Mouse (Mus musculus): Measurements from ENCODE around the gene Tbc1d7. TPM values are rescaled to one million over a fixed set of nuclear protein-coding genes. Genes with fewer than 3 reads are reported as not detected.

The Tbc1d7 gene
- polyA plus RNA-seq, 1 experiment from 2014 or later, result 91.4 TPM

DNA sequence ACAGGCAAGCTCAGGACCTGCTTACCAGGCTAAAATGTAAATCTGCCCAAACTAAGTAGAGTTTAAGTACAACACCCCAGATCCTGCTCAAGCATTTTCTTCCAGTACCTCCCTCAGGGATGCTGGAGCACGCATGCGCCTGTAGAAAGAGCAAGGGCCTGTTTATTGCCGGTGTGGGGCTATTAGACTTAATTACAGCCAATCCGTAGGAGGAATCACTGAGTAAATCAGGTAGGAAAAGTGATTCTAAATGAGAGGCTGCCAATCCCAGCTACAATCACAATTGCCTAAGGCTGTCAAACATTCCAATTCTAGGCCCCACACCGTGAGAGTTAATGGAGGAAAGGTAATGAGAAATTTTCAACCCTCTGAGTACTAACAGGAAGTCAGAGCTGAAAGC is 13.0 kb downstream of the Tbc1d7 start:
- no peak overlapping the region for H3K9ac ChIP-seq
- no peaks in the 10 kb centered on the region for H3K9me3 ChIP-seq (ENCODE audit: control insufficient read depth, low read length)
- WGBS, result 64% methylated on average over 5 of the region's 5 CpGs
- no peak overlapping the region for H3K4me2 ChIP-seq (replicated peaks)
- no peaks in the 10 kb centered on the region for H3K27me3 ChIP-seq (ENCODE audit: control insufficient read depth, insufficient read depth, low read length)
- ATAC-seq (ENCODE audit: low FRiP score) (peak; percentile 53; the same call in 1 of the 2 replicates), DNase-seq (ENCODE audit: low spot score) (no peak)
- H3K36me3 ChIP-seq (replicated peaks; ENCODE audit: control insufficient read depth, insufficient read depth), result peaks cover 29% of the 10 kb centered on the region
- H3K4me1 ChIP-seq (replicated peaks; ENCODE audit: control insufficient read depth, insufficient read depth, low read length), result peaks cover 5% of the 10 kb centered on the region; the same call in 1 of the 2 replicates
- H3K27ac ChIP-seq, result peak overlapping the region; percentile 69
- H3K4me3 ChIP-seq (replicated peaks; ENCODE audit: low read length), result no peak overlapping the region

DNA sequence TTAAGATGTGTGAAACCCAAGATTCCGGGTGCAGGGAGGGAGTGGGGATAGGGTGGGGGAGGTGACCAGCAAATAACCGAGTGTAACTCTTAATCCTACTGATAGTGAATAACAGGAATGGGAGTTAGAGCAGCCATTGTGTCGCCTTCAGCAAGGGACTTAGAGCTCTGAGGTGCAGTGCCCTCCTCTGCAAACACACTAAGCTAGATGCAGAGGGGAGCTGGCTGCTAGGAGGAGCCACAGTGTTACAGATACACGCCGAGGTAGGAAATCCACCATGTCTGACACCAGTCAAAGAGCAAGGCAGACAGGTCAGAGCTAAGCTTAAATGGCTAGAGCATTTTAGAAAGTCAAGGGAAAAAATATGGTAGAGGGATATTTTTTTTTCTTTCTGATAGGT is 13.9 kb downstream of the Tbc1d7 start:
- no peak overlapping the region for H3K4me2 ChIP-seq (replicated peaks)
- no peak overlapping the region for H3K4me3 ChIP-seq (replicated peaks; ENCODE audit: low read length)
- H3K4me1 ChIP-seq (replicated peaks; ENCODE audit: control insufficient read depth, insufficient read depth, low read length), result peaks cover 5% of the 10 kb centered on the region; the same call in 1 of the 2 replicates
- DNase-seq (ENCODE audit: low spot score) (no peak), ATAC-seq (ENCODE audit: low FRiP score) (no peak)
- H3K27ac ChIP-seq, result no peak overlapping the region
- 63% methylated on average over 5 of the region's 5 CpGs for WGBS
- H3K9me3 ChIP-seq (ENCODE audit: control insufficient read depth, low read length), result no peaks in the 10 kb centered on the region
- peaks cover 24% of the 10 kb centered on the region for H3K36me3 ChIP-seq (replicated peaks; ENCODE audit: control insufficient read depth, insufficient read depth)
- H3K9ac ChIP-seq, result no peak overlapping the region
- no peaks in the 10 kb centered on the region for H3K27me3 ChIP-seq (ENCODE audit: control insufficient read depth, insufficient read depth, low read length)

DNA sequence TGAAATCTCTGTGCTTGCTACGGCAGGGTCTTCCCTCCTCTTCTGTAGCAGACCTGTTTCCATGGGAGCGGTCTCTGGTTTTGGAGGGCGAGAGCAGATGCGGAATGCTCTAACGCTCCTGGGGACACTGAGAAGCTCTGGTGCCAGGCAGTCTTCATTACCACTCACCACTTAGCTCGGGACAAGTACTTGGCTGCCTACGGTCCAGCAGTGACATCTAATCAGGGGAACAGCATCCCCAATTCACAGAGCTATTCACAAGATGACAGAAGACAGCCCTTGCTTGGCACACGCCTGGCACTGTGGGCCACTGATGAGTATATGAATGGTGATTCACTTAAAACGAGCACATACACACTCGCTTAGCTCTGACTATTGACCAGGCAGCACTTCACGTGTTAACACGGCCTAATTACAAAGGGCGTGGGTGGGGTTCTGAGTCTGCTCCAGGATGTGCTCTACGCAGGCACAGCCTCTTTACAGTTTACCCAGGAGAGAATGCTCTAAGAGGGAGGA is 19.2 kb downstream of the Tbc1d7 start:
- no peak overlapping the region for H3K9ac ChIP-seq
- ATAC-seq (ENCODE audit: low FRiP score), result no peak

DNA sequence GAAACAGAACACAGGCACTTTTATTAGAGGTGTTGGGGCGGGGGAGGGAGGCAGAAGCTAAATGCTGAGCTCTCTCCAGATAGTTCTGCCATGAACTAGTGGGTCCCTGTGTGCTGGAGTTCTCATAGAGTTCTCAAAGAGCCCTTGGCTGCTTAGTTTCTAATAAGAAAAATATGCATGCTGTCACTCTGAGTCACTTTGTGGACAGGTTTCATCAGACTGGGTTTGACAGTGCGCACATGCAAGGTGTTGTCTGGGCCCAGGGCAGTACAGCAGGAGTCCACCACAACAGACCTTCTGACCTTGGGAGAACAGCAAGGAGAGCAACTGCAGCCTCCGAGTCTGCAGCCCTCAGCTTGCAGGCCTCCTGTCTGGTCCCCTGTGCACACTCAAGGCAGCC is 21.6 kb downstream of the Tbc1d7 start:
- ATAC-seq (ENCODE audit: low FRiP score) (no peak), DNase-seq (ENCODE audit: low spot score) (no peak)
- no peak overlapping the region for H3K4me2 ChIP-seq (replicated peaks)
- no peaks in the 10 kb centered on the region for H3K9me3 ChIP-seq (ENCODE audit: control insufficient read depth, low read length)
- H3K4me1 ChIP-seq (replicated peaks; ENCODE audit: control insufficient read depth, insufficient read depth, low read length), result no peaks in the 10 kb centered on the region
- no peaks in the 10 kb centered on the region for H3K27me3 ChIP-seq (ENCODE audit: control insufficient read depth, insufficient read depth, low read length)
- H3K4me3 ChIP-seq (replicated peaks; ENCODE audit: low read length), result no peak overlapping the region
- 87% methylated on average over 3 of the region's 3 CpGs for WGBS
- H3K27ac ChIP-seq, result no peak overlapping the region
- H3K36me3 ChIP-seq (replicated peaks; ENCODE audit: control insufficient read depth, insufficient read depth), result peaks cover 38% of the 10 kb centered on the region
- no peak overlapping the region for H3K9ac ChIP-seq

More for the DNA sequence above, 19.2 kb downstream of the Tbc1d7 start:
- no peaks in the 10 kb centered on the region for H3K9me3 ChIP-seq (ENCODE audit: control insufficient read depth, low read length)
- H3K27ac ChIP-seq, result no peak overlapping the region
- no peaks in the 10 kb centered on the region for H3K4me1 ChIP-seq (replicated peaks; ENCODE audit: control insufficient read depth, insufficient read depth, low read length)
- 87% methylated on average over 14 of the region's 14 CpGs for WGBS
- no peak for DNase-seq (ENCODE audit: low spot score)
- H3K4me3 ChIP-seq (replicated peaks; ENCODE audit: low read length), result no peak overlapping the region
- H3K27me3 ChIP-seq (ENCODE audit: control insufficient read depth, insufficient read depth, low read length), result no peaks in the 10 kb centered on the region
- peaks cover 38% of the 10 kb centered on the region for H3K36me3 ChIP-seq (replicated peaks; ENCODE audit: control insufficient read depth, insufficient read depth)
- H3K4me2 ChIP-seq (replicated peaks), result no peak overlapping the region

DNA sequence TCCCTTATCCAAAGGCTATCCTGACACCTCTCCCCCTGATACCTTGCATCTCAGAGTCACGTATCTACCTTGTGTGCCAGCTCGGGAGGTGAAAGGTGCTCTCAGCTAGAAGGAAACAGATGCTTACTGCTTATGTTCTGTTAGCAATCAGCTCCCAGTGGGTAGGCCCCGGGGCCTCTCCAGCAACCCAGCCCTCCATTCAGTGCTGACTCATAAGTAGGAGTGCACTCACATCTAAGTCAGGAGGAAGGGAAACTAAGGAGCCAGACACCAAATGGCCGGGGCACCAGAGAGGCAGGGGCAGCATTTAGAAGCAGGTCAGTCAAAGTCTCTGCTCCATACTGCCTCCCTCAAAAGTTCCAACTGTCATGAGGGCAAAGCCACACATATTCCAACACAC is 22.6 kb downstream of the Tbc1d7 start:
- whole genome bisulfite sequencing, result 88% methylated on average over 4 of the region's 4 CpGs
- Histone ChIP-seq H3K36me3 (replicated peaks; ENCODE audit: control insufficient read depth, insufficient read depth) (peaks cover 30% of the 10 kb centered on the region), H3K4me2 (replicated peaks) (no peak overlapping the region), H3K9me3 (ENCODE audit: control insufficient read depth, low read length) (no peaks in the 10 kb centered on the region), H3K4me3 (replicated peaks; ENCODE audit: low read length) (no peak overlapping the region), H3K27ac (no peak overlapping the region), H3K27me3 (ENCODE audit: control insufficient read depth, insufficient read depth, low read length) (no peaks in the 10 kb centered on the region), H3K9ac (no peak overlapping the region), H3K4me1 (replicated peaks; ENCODE audit: control insufficient read depth, insufficient read depth, low read length) (no peaks in the 10 kb centered on the region)
- DNase-seq (ENCODE audit: low spot score) (no peak), ATAC-seq (ENCODE audit: low FRiP score) (no peak)

DNA sequence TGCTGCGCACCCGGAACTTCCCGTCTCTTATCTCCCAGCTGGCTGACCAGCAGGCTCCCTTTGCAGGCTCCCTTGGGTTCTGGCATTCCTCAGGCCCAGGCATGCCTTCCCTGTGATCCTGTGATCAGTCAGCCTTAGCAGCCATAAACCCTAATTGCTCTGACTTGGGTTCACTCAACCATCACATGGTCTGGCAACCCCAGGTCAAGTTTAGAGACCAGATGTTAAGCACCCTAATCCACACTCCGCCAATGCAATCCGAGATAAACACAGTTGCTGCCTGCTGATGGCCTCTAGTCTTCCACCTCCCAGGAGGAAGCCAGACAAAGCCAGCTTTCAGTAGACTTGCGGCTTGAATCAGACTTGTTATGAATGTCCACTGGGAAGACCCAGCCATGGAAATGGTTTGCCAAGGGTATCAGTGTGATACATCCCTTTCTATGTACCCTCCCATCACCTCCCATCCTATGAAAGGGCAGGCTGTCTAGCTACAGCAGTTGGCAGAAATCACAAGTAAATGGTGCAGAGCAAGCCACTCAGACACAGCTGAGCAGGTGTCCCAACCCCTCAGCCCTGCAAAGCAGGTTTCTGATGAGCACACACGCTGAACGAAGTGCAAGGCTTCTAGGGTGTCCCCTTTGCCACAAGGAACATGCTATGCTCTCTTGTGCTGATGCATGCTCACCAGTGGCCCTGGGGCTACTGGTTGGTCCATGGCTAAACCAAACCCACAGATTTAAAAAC is 24.6 kb downstream of the Tbc1d7 start:
- DNase-seq (ENCODE audit: low spot score), result no peak
- Histone ChIP-seq H3K4me2 (replicated peaks) (no peak overlapping the region), H3K9ac (no peak overlapping the region), H3K4me3 (replicated peaks; ENCODE audit: low read length) (no peak overlapping the region), H3K27ac (no peak overlapping the region), H3K36me3 (replicated peaks; ENCODE audit: control insufficient read depth, insufficient read depth) (peaks cover 17% of the 10 kb centered on the region), H3K9me3 (ENCODE audit: control insufficient read depth, low read length) (no peaks in the 10 kb centered on the region), H3K27me3 (ENCODE audit: control insufficient read depth, insufficient read depth, low read length) (no peaks in the 10 kb centered on the region), H3K4me1 (replicated peaks; ENCODE audit: control insufficient read depth, insufficient read depth, low read length) (no peaks in the 10 kb centered on the region)
- 84% methylated on average over 8 of the region's 8 CpGs for WGBS
- ATAC-seq (ENCODE audit: low FRiP score), result no peak

DNA sequence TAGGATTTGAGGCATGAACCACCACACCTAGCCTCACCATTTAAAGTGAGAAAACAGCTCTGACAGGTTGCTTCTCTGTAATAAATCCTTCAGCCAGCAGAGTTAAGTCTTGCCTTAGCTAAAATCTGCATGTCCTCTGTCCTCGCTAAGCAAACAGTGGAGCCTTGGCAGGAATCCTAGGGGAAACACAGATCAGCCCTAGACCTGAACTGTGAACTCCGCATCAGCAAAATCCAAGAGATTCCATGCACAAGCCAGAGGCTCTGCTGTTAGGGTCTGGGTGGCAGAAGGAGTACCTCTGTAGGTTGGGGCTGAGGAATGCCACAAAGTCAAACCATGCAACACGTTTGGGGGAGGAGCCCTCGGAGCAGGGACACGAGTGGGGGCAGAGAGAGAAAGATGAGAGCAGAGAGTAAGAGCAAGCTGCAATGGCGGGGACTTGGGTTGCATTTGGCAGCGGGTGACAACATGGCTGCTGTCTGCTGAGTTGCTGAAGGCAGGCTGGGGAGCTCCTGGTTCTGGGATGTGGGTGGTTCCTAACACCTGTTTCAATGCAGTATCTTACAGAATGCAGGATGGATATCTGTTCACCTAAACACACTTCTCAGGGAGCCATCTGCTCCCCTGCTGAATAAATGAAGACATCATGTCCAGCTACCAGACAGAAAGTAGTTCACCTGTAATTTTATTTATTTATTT is 26.4 kb downstream of the Tbc1d7 start:
- no peaks in the 10 kb centered on the region for H3K4me1 ChIP-seq (replicated peaks; ENCODE audit: control insufficient read depth, insufficient read depth, low read length)
- DNase-seq (ENCODE audit: low spot score) (no peak), ATAC-seq (ENCODE audit: low FRiP score) (no peak)
- no peaks in the 10 kb centered on the region for H3K27me3 ChIP-seq (ENCODE audit: control insufficient read depth, insufficient read depth, low read length)
- WGBS, result 86% methylated on average over 7 of the region's 7 CpGs
- no peak overlapping the region for H3K9ac ChIP-seq
- H3K4me2 ChIP-seq (replicated peaks), result no peak overlapping the region
- H3K9me3 ChIP-seq (ENCODE audit: control insufficient read depth, low read length), result no peaks in the 10 kb centered on the region
- H3K4me3 ChIP-seq (replicated peaks; ENCODE audit: low read length), result no peak overlapping the region
- H3K27ac ChIP-seq, result no peak overlapping the region
- H3K36me3 ChIP-seq (replicated peaks; ENCODE audit: control insufficient read depth, insufficient read depth), result no peaks in the 10 kb centered on the region

DNA sequence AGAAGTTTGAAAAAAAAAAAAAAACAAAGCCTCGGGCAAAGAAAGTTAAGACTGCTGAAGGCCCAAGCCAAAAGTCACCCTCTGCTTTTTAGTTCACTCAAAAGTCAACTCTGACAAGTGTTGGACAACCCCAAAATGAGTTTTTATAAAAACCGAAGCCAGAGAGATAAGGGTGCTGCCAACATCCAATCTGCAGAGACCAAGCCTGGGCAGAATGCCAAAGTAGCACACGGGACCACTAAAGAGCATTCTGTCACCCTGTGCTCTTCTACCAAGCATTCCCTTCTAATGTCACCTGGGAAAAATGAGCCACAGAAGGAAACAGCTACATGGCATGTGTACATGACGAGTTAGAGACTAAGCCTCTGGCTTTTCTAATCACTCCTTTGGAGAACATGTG is 36.8 kb downstream of the Tbc1d7 start:
- Histone ChIP-seq H3K36me3 (replicated peaks; ENCODE audit: control insufficient read depth, insufficient read depth) (peaks cover 14% of the 10 kb centered on the region), H3K4me1 (replicated peaks; ENCODE audit: control insufficient read depth, insufficient read depth, low read length) (no peaks in the 10 kb centered on the region), H3K9ac (no peak overlapping the region), H3K27ac (no peak overlapping the region), H3K4me2 (replicated peaks) (no peak overlapping the region), H3K4me3 (replicated peaks; ENCODE audit: low read length) (no peak overlapping the region), H3K9me3 (ENCODE audit: control insufficient read depth, low read length) (no peaks in the 10 kb centered on the region), H3K27me3 (ENCODE audit: control insufficient read depth, insufficient read depth, low read length) (no peaks in the 10 kb centered on the region)
- ATAC-seq (ENCODE audit: low FRiP score) (no peak), DNase-seq (ENCODE audit: low spot score) (no peak)
- WGBS, result 60% methylated on average over 4 of the region's 4 CpGs

DNA sequence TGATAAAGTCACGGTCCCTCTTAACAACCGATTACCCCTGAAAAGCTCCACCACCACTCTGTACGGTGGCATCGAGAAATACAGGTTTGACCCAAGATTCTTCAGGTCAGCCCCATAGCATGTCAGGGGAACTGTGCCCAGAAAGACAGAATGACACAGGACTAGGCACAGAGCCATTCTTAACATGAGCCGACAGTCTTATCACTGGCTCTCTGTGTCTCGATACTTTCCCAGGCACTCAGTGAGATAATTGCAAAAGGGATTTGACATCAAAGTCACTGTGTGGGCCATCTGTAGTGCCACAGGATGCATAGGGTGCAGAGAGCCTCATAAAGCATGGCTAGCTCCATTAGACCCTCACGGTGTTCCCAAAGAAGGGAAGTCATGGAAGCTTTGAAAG is 37.9 kb downstream of the Tbc1d7 start:
- H3K9me3 ChIP-seq (ENCODE audit: control insufficient read depth, low read length), result no peaks in the 10 kb centered on the region
- peaks cover 14% of the 10 kb centered on the region for H3K36me3 ChIP-seq (replicated peaks; ENCODE audit: control insufficient read depth, insufficient read depth)
- ATAC-seq (ENCODE audit: low FRiP score), result no peak
- H3K27me3 ChIP-seq (ENCODE audit: control insufficient read depth, insufficient read depth, low read length), result no peaks in the 10 kb centered on the region
- no peak overlapping the region for H3K4me2 ChIP-seq (replicated peaks)
- 87% methylated on average over 7 of the region's 7 CpGs for WGBS
- no peak for DNase-seq (ENCODE audit: low spot score)
- no peaks in the 10 kb centered on the region for H3K4me1 ChIP-seq (replicated peaks; ENCODE audit: control insufficient read depth, insufficient read depth, low read length)
- no peak overlapping the region for H3K9ac ChIP-seq
- no peak overlapping the region for H3K27ac ChIP-seq
- no peak overlapping the region for H3K4me3 ChIP-seq (replicated peaks; ENCODE audit: low read length)

All from hindbrain, embryonic 14.5 days (tissue).